Mouse (Mus musculus): ENCODE data around the gene Trib2. TPM values are rescaled to one million over a fixed set of nuclear protein-coding genes. Genes with fewer than 3 reads are reported as not detected.

The Trib2 gene
- total RNA-seq, 2 experiments from 2014 or later, result 59.4 to 65.2 TPM

- no peak for DNase-seq (ENCODE audit: low spot score in 2 of 2)
- intact Hi-C loops (cut with DNase I), result no loop called here
Observed at GRCm38 (mm10) chr12:15795886-15796285, 20.8 kb downstream of the Trib2 start.

DNA sequence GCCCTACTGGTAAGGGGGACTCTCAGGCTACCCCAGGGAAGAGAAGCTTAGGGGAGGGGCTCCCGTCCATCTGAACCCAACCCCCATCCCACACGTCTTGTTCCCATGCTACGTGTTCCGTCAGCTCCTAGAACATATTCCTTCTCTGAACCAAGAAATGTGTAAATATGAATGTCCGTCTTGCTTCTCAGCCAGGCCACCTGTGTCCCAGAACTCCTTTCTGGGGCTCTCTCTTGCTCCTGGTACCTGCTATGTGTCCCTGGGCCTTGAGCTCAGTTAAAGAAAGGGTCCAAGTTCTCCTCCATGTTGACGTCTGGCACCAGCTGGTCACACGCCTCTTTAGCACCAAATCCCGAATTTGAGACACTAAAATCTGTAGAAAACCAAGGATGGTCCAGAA is 23.4 kb downstream of the Trib2 start:
- intact Hi-C loops (cut with DNase I), result no loop called here
- no peak for DNase-seq (ENCODE audit: low spot score in 2 of 2)

DNA sequence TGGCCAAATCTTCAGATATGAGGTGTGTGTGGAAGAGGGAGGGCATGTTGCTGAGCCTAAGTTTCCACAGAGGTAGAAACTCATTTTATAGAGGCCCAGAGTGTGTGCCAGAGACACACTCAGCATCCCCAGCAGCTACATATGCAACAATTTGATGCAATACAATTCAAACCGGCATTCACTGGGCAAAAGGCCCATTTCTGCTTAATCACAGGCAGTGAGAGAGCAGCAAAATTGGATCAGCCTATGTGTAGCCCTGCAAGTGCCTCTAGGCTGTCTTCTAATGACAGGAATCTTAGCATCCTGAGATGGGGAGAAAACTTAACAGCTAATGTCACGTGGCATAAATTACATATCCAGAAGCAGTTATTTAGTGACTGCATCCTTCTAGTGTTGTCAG is 26.5 kb downstream of the Trib2 start:
- intact Hi-C loops (cut with DNase I), result no loop called here

GRCm38 (mm10) chr12:15777047-15777446 is 39.7 kb downstream of the Trib2 start:
- intact Hi-C loops (cut with DNase I), result no loop called here
- no peak for DNase-seq (ENCODE audit: low spot score in 2 of 2)

More for the DNA sequence above, 26.5 kb downstream of the Trib2 start:
- no peak for DNase-seq (ENCODE audit: low spot score in 2 of 2)

DNA sequence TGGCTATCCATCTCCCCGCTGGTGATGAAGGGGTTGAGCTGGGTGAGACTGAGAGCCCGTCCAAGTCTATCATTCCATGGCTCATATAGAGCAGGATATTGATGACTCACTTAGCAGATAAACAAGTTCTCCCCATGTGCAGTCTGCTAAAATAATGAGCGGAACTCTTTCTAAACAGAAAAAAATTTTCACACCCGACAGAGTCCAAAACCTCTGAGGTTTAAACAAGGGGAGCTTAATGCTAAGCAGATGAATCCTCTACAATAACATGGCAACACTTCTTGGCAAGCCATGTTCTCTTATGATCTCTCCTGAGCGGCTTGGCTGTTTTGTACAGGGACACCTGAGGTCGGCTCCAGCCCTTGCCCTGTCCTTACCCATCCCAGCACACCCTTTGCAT is 45.0 kb downstream of the Trib2 start:
- DNase-seq (ENCODE audit: low spot score in 2 of 2), result no peak
- intact Hi-C loops (cut with DNase I), result no loop called here

GRCm38 (mm10) chr12:15768536-15768935 is 48.2 kb downstream of the Trib2 start:
- intact Hi-C loops (cut with DNase I), result no loop called here
- no peak for DNase-seq (ENCODE audit: low spot score in 2 of 2)

DNA sequence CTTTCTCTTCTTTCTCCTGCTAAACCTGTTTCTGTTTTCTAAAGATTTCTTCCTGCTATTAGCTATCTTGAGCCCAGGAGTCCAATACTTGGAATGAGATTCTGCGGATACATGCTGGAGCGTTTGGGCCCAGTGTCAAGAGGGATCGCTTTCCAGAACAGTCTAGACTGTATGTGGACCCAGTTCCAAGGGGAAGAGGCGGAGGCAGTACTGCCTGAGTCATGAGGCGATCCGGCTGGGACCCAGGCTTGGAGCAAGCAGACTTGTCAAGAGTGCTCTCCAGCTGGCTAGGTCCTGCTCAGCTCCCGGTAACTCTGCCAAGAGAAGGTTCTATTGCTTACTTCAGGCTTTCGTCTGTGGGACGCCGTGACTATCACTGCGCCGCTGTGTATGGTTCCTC is 50.7 kb downstream of the Trib2 start:
- intact Hi-C loops (cut with DNase I), result no loop called here
- peak in 1 of 2 experiments; percentile 27 for DNase-seq (ENCODE audit: low spot score in 2 of 2)

- intact Hi-C loops (cut with DNase I), result no loop called here
- no peak for DNase-seq (ENCODE audit: low spot score in 2 of 2)
Observed at GRCm38 (mm10) chr12:15765238-15765637, 51.5 kb downstream of the Trib2 start.

DNA sequence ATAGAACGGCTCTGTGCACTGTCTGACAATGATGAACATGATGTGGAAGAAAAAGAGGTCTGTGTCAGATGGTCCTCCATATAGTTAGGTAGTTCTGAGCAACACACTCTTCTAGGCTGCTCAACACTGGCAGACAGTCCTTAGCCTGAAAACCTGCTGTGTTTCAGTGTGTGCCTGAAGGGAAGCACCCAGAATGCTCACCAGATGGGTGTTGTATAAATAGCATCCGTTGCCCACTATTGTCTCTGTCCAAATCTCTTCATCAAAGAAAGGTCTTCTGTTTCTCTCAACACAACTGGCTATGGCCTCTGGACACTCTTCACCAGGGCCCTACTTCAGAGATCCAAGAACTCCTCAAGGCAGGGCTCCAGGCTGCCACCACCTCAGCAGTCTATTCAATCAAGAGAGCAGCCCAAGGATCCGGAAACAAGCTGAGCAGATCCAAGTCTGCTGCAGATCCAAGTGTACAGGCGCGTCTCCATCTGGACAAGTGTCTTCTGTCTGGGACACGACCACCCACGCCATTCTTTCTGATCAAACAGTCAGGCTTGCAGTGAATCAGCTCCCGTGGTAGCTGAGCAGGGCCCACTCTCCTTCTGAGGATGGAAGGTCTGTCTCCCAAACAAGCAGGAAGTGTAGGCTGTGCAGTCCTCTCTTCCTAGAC is 55.1 kb downstream of the Trib2 start:
- DNase-seq (ENCODE audit: low spot score in 2 of 2), result peak; percentile 76 to 89
- intact Hi-C loops (cut with DNase I), result no loop called here

DNA sequence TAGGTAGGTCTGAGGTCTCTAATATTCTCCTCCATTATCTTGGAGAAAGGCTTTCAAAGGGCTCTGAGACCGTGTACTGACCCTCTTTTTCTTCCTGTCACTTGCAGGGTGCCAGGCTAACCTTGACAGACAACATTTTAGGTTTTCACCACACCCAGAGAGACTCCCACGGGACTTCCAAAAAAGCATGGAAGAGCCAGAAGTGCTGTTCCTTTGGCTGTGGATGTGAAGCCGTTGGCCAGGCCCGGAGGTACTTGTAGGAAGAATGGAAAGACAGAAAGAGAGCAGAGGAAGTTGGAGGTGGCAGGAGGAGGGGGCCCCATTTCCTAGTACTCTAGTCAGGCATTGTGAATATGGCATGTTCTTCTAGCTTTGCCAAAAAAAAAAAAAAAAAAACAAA is 56.0 kb downstream of the Trib2 start:
- DNase-seq (ENCODE audit: low spot score in 2 of 2), result no peak
- intact Hi-C loops (cut with DNase I), result no loop called here

DNA sequence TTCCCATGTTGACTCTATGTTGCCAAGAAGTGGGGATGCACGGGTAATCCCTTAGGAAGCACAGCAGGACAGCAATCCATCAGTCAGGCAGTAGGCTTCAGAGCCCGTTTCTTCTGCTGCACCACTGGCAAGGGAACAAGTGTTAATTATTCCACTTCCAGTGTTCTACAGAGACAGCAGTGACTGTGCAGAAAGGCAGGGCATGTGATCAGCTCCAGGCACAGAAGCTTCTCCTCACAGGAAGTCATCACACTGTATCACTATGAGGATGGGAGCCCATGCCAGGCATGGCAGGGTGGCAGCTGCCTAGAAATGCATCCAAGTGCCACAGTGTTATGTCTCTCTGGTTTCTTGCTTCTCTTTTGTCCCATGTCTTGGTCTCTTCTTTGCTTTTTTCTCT is 57.9 kb downstream of the Trib2 start:
- peak; percentile 62 to 90 for DNase-seq (ENCODE audit: low spot score in 2 of 2)
- intact Hi-C loops (cut with DNase I), result no loop called here

DNA sequence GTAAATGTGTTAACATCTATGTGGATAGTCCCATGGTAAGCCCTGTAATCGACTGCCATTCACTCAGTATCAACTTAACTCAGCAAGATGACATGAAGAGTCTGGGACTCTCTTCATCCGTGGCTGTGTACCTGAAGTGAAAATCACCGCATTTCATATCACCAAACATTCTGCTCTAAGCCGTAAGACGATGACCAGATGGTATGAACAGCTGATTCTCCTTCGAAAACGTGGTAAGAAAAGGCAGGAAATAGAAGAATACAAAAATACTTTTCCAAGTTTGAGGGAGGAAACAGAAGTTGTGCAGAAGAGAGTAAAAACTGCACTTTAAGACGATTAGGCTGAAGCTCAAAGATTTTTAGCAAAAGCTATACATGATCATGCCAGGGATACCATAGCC is 59.4 kb downstream of the Trib2 start:
- DNase-seq (ENCODE audit: low spot score in 2 of 2), result peak in 1 of 2 experiments; percentile 26
- intact Hi-C loops (cut with DNase I), result no loop called here

GRCm38 (mm10) chr12:15755030-15755690 is 61.6 kb downstream of the Trib2 start:
- no peak for DNase-seq (ENCODE audit: low spot score in 2 of 2)
- intact Hi-C loops (cut with DNase I), result no loop called here

DNA sequence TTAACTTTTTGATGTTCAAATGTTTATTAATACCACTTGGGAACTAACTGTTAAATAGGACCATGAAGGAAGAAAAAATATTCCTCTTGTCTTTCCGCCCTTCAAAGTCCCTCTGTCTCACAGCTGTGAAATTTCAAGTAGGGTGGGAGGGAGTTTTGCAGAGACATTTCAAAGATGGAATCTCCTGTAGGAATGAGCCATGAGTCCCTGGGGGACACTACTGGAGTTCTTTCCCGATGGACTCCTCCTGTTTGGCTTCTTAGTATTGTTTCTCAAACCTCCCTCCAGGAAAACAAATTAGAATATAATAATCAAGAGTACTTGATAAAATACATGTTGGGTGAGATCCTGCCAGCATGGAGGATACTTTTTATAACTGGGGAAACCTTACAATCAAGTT is 62.1 kb downstream of the Trib2 start:
- intact Hi-C loops (cut with DNase I), result no loop called here
- no peak for DNase-seq (ENCODE audit: low spot score in 2 of 2)

- intact Hi-C loops (cut with DNase I), result no loop called here
- DNase-seq (ENCODE audit: low spot score in 2 of 2), result no peak
Observed at GRCm38 (mm10) chr12:15749646-15750195, 67.0 kb downstream of the Trib2 start.

GRCm38 (mm10) chr12:15745752-15746151 is 71.0 kb downstream of the Trib2 start:
- no peak for DNase-seq (ENCODE audit: low spot score in 2 of 2)
- intact Hi-C loops (cut with DNase I), result no loop called here

Small RNA genes lying within 50 kb of the gene (microRNA-seq; reads per million reads assigned to microRNA genes)
- 0 reads per million in 2 experiments for gene Mir6387

Data from left cerebral cortex, postnatal 14 days (tissue).